Mouse (Mus musculus): ENCODE data around the gene Rnf26. TPM values are rescaled to one million over a fixed set of nuclear protein-coding genes. Genes with fewer than 3 reads are reported as not detected.

The Rnf26 gene
- polyA plus RNA-seq, 1 experiment from 2014 or later, result 61.1 TPM

- Histone ChIP-seq H3K9ac (ENCODE audit: low read depth, low read length) (peak overlapping the region; percentile 40), H3K4me1 (replicated peaks; ENCODE audit: control insufficient read depth, insufficient read depth, low read length) (peaks cover 25% of the 10 kb centered on the region), H3K36me3 (ENCODE audit: control insufficient read depth, insufficient read depth, low read length) (no peaks in the 10 kb centered on the region), H3K9me3 (ENCODE audit: control insufficient read depth, low read length) (no peaks in the 10 kb centered on the region), H3K27ac (ENCODE audit: low read depth, low read length) (peak overlapping the region; percentile 59), H3K4me2 (peak overlapping the region; percentile 69), H3K4me3 (ENCODE audit: low read depth, low read length) (peak overlapping the region; percentile 41), H3K27me3 (replicated peaks; ENCODE audit: control insufficient read depth, insufficient read depth, low read length) (peaks cover 60% of the 10 kb centered on the region)
- 3% methylated on average over 9 of the region's 9 CpGs for WGBS
- no peak for DNase-seq (ENCODE audit: low spot score)
- no peak for ATAC-seq (replicated peaks; ENCODE audit: low FRiP score)
These were observed 16.3 kb upstream of the Rnf26 start for GRCm38 (mm10) chr9:44129633-44130032.

GRCm38 (mm10) chr9:44127351-44127801 is 14.1 kb upstream of the Rnf26 start:
- Histone ChIP-seq H3K27me3 (replicated peaks; ENCODE audit: control insufficient read depth, insufficient read depth, low read length) (peaks cover 37% of the 10 kb centered on the region), H3K27ac (ENCODE audit: low read depth, low read length) (no peak overlapping the region)

GRCm38 (mm10) chr9:44126746-44127145 is 13.4 kb upstream of the Rnf26 start:
- DNase-seq (ENCODE audit: low spot score), result no peak
- Histone ChIP-seq H3K4me2 (peak overlapping the region; percentile 31), H3K9me3 (ENCODE audit: control insufficient read depth, low read length) (no peaks in the 10 kb centered on the region), H3K4me3 (ENCODE audit: low read depth, low read length) (no peak overlapping the region), H3K4me1 (replicated peaks; ENCODE audit: control insufficient read depth, insufficient read depth, low read length) (peaks cover 19% of the 10 kb centered on the region), H3K27ac (ENCODE audit: low read depth, low read length) (no peak overlapping the region), H3K36me3 (ENCODE audit: control insufficient read depth, insufficient read depth, low read length) (no peaks in the 10 kb centered on the region), H3K27me3 (replicated peaks; ENCODE audit: control insufficient read depth, insufficient read depth, low read length) (peaks cover 32% of the 10 kb centered on the region), H3K9ac (ENCODE audit: low read depth, low read length) (no peak overlapping the region)
- 83% methylated on average over 3 of the region's 3 CpGs for WGBS
- no peak for ATAC-seq (replicated peaks; ENCODE audit: low FRiP score)

More at GRCm38 (mm10) chr9:44127351-44127801, 14.1 kb upstream of the Rnf26 start:
- no peak overlapping the region for H3K4me2 ChIP-seq
- no peaks in the 10 kb centered on the region for H3K9me3 ChIP-seq (ENCODE audit: control insufficient read depth, low read length)
- H3K4me3 ChIP-seq (ENCODE audit: low read depth, low read length), result no peak overlapping the region
- no peak overlapping the region for H3K9ac ChIP-seq (ENCODE audit: low read depth, low read length)
- H3K4me1 ChIP-seq (replicated peaks; ENCODE audit: control insufficient read depth, insufficient read depth, low read length), result peaks cover 19% of the 10 kb centered on the region
- DNase-seq (ENCODE audit: low spot score) (no peak), ATAC-seq (replicated peaks; ENCODE audit: low FRiP score) (no peak)
- WGBS, result 80% methylated on average over 3 of the region's 3 CpGs
- H3K36me3 ChIP-seq (ENCODE audit: control insufficient read depth, insufficient read depth, low read length), result no peaks in the 10 kb centered on the region

- ATAC-seq (replicated peaks; ENCODE audit: low FRiP score) (peak; percentile 42; the same call in 1 of the 2 replicates), DNase-seq (ENCODE audit: low spot score) (peak; percentile 78)
- Histone ChIP-seq H3K27ac (ENCODE audit: low read depth, low read length) (no peak overlapping the region), H3K9me3 (ENCODE audit: control insufficient read depth, low read length) (no peaks in the 10 kb centered on the region), H3K36me3 (ENCODE audit: control insufficient read depth, insufficient read depth, low read length) (no peaks in the 10 kb centered on the region), H3K4me3 (ENCODE audit: low read depth, low read length) (no peak overlapping the region), H3K4me1 (replicated peaks; ENCODE audit: control insufficient read depth, insufficient read depth, low read length) (peaks cover 15% of the 10 kb centered on the region), H3K9ac (ENCODE audit: low read depth, low read length) (no peak overlapping the region), H3K4me2 (peak overlapping the region; percentile 31), H3K27me3 (replicated peaks; ENCODE audit: control insufficient read depth, insufficient read depth, low read length) (peaks cover 22% of the 10 kb centered on the region)
- WGBS, result 35% methylated on average over 18 of the region's 18 CpGs
These were observed 12.5 kb upstream of the Rnf26 start for GRCm38 (mm10) chr9:44125546-44126428.

- ATAC-seq (replicated peaks; ENCODE audit: low FRiP score), result no peak
- Histone ChIP-seq H3K9me3 (ENCODE audit: control insufficient read depth, low read length) (no peaks in the 10 kb centered on the region), H3K36me3 (ENCODE audit: control insufficient read depth, insufficient read depth, low read length) (no peaks in the 10 kb centered on the region), H3K9ac (ENCODE audit: low read depth, low read length) (no peak overlapping the region), H3K4me1 (replicated peaks; ENCODE audit: control insufficient read depth, insufficient read depth, low read length) (peaks cover 8% of the 10 kb centered on the region), H3K4me2 (no peak overlapping the region), H3K27me3 (replicated peaks; ENCODE audit: control insufficient read depth, insufficient read depth, low read length) (peaks cover 14% of the 10 kb centered on the region), H3K4me3 (ENCODE audit: low read depth, low read length) (no peak overlapping the region), H3K27ac (ENCODE audit: low read depth, low read length) (no peak overlapping the region)
- no peak for DNase-seq (ENCODE audit: low spot score)
- 68% methylated on average over 5 of the region's 5 CpGs for WGBS
These were observed 11.7 kb upstream of the Rnf26 start for GRCm38 (mm10) chr9:44125026-44125425.

- no peaks in the 10 kb centered on the region for H3K9me3 ChIP-seq (ENCODE audit: control insufficient read depth, low read length)
- no peak overlapping the region for H3K4me2 ChIP-seq
- H3K9ac ChIP-seq (ENCODE audit: low read depth, low read length), result no peak overlapping the region
- H3K36me3 ChIP-seq (ENCODE audit: control insufficient read depth, insufficient read depth, low read length), result no peaks in the 10 kb centered on the region
- ATAC-seq (replicated peaks; ENCODE audit: low FRiP score) (no peak), DNase-seq (ENCODE audit: low spot score) (no peak)
- peaks cover 7% of the 10 kb centered on the region; the same call in 1 of the 2 replicates for H3K27me3 ChIP-seq (replicated peaks; ENCODE audit: control insufficient read depth, insufficient read depth, low read length)
- no peak overlapping the region for H3K27ac ChIP-seq (ENCODE audit: low read depth, low read length)
- WGBS, result 66% methylated on average over 6 of the region's 6 CpGs
- peaks cover 1% of the 10 kb centered on the region; the same call in 1 of the 2 replicates for H3K4me1 ChIP-seq (replicated peaks; ENCODE audit: control insufficient read depth, insufficient read depth, low read length)
- no peak overlapping the region for H3K4me3 ChIP-seq (ENCODE audit: low read depth, low read length)
These were observed 11.0 kb upstream of the Rnf26 start for GRCm38 (mm10) chr9:44124317-44124716.

- no peaks in the 10 kb centered on the region for H3K36me3 ChIP-seq (ENCODE audit: control insufficient read depth, insufficient read depth, low read length)
- DNase-seq (ENCODE audit: low spot score) (no peak), ATAC-seq (replicated peaks; ENCODE audit: low FRiP score) (no peak)
- H3K4me1 ChIP-seq (replicated peaks; ENCODE audit: control insufficient read depth, insufficient read depth, low read length), result no peaks in the 10 kb centered on the region
- H3K4me2 ChIP-seq, result no peak overlapping the region
- H3K27me3 ChIP-seq (replicated peaks; ENCODE audit: control insufficient read depth, insufficient read depth, low read length), result no peaks in the 10 kb centered on the region
- H3K9ac ChIP-seq (ENCODE audit: low read depth, low read length), result no peak overlapping the region
- 77% methylated on average over 8 of the region's 8 CpGs for whole genome bisulfite sequencing
- no peak overlapping the region for H3K4me3 ChIP-seq (ENCODE audit: low read depth, low read length)
- no peaks in the 10 kb centered on the region for H3K9me3 ChIP-seq (ENCODE audit: control insufficient read depth, low read length)
- H3K27ac ChIP-seq (ENCODE audit: low read depth, low read length), result no peak overlapping the region
These were observed 6.7 kb upstream of the Rnf26 start for GRCm38 (mm10) chr9:44119948-44120465.

GRCm38 (mm10) chr9:44119011-44119410 is 5.7 kb upstream of the Rnf26 start:
- Histone ChIP-seq H3K9ac (ENCODE audit: low read depth, low read length) (no peak overlapping the region), H3K4me3 (ENCODE audit: low read depth, low read length) (no peak overlapping the region), H3K27ac (ENCODE audit: low read depth, low read length) (no peak overlapping the region), H3K4me1 (replicated peaks; ENCODE audit: control insufficient read depth, insufficient read depth, low read length) (no peaks in the 10 kb centered on the region), H3K36me3 (ENCODE audit: control insufficient read depth, insufficient read depth, low read length) (no peaks in the 10 kb centered on the region), H3K4me2 (no peak overlapping the region), H3K9me3 (ENCODE audit: control insufficient read depth, low read length) (no peaks in the 10 kb centered on the region), H3K27me3 (replicated peaks; ENCODE audit: control insufficient read depth, insufficient read depth, low read length) (no peaks in the 10 kb centered on the region)
- no peak for DNase-seq (ENCODE audit: low spot score)
- ATAC-seq (replicated peaks; ENCODE audit: low FRiP score), result no peak
- 44% methylated on average over 5 of the region's 5 CpGs for WGBS

Measured in liver, embryonic 11.5 days (tissue).